Comparison of ENCODE assay signal across 22 mouse cellular contexts in genomic region chr13:24909112-24909511, GRCm38 (mm10). TPM values are rescaled to one million over a fixed set of nuclear protein-coding genes. Genes with fewer than 3 reads are reported as not detected.
A peak's percentile ranks its signal among the peaks of the same experiment; 100 is the strongest.
DNase-seq lines count a peak whose midpoint lies in the region; ATAC-seq and TF ChIP-seq lines count a peak whose summit lies in the region.
"Had no signal": no experiment of that assay in that cellular context is flagged by ENCODE, and none has a peak within 500 bp of the region (broad histone marks: within the 10 kb centered on the region; RNA-seq: fewer than 3 reads in every experiment).

No protein-coding gene starts in this region.

- H3K36me3 ChIP-seq in heart, postnatal 0 days (replicated peaks; ENCODE audit: control insufficient read depth, insufficient read depth, low read length), result 0 out of 2 replicates have a peak, but pooled peaks cover 35% of the 10 kb centered on the region
- peaks cover 19% of the 10 kb centered on the region; the same call in 1 of the 2 replicates for H3K36me3 ChIP-seq in lung, embryonic 14.5 days (ENCODE audit: insufficient read depth)
- no peaks in the 10 kb centered on the region for H3K36me3 ChIP-seq in MEL (ENCODE audit: control insufficient read depth in 1 of 2, insufficient read depth in 2 of 2, low read length in 2 of 2)
- H3K36me3 ChIP-seq in stomach, postnatal 0 days (ENCODE audit: control insufficient read depth, insufficient read depth, low read length), result no peaks in the 10 kb centered on the region

- DNase-seq in heart, postnatal 0 days (ENCODE audit: low spot score), result no peak
- DNase-seq in heart, adult 9 months (ENCODE audit: low spot score in 2 of 2), result no peak
- DNase-seq in lung, embryonic 14.5 days, result peak; percentile 11
- no peak for DNase-seq in lung, postnatal 36 days
- DNase-seq in MEL (ENCODE audit: low read depth, low spot score), result peak; percentile 13
- DNase-seq in stomach, postnatal 0 days (ENCODE audit: low spot score), result no peak
- DNase-seq in testis, postnatal 14 days (ENCODE audit: low spot score), result no peak
- DNase-seq: adrenal gland, postnatal 25 days; cerebellum, adult 2 months; heart, postnatal 36 days; kidney, adult 18-20 months; kidney, postnatal 14 days; layer of hippocampus, adult 9-11 months; liver, embryonic 13.5 days; right cerebral cortex, postnatal 25 days; thymus, adult 2 months had no signal

- no peaks in the 10 kb centered on the region for H3K27me3 ChIP-seq in heart, postnatal 0 days (ENCODE audit: control insufficient read depth, insufficient read depth, low read length)
- no peaks in the 10 kb centered on the region for H3K27me3 ChIP-seq in lung, embryonic 14.5 days (ENCODE audit: insufficient read depth, low read length)
- peaks cover 5% of the 10 kb centered on the region in 2 experiments; a peak in 3 of 4 replicates for H3K27me3 ChIP-seq in MEL (ENCODE audit: control insufficient read depth in 1 of 2, insufficient read depth in 2 of 2, low read length in 2 of 2)
- H3K27me3 ChIP-seq in stomach, postnatal 0 days (ENCODE audit: control insufficient read depth, insufficient read depth, low read length), result no peaks in the 10 kb centered on the region
- H3K27me3 ChIP-seq: heart, embryonic 13.5 days; limb, embryonic 12.5 days; liver, embryonic 13.5 days had no signal

- H3K79me2 ChIP-seq in MEL (ENCODE audit: control insufficient read depth, insufficient read depth, low read length, poor library complexity), result no peaks in the 10 kb centered on the region

- no peak overlapping the region for H3K9ac ChIP-seq in heart, postnatal 0 days (replicated peaks; ENCODE audit: low read depth, low read length)
- H3K9ac ChIP-seq in lung, embryonic 14.5 days, result no peak overlapping the region
- no peak overlapping the region for H3K9ac ChIP-seq in MEL (ENCODE audit: control insufficient read depth, low read depth, low read length, poor library complexity, severe bottlenecking)
- H3K9ac ChIP-seq in stomach, postnatal 0 days (ENCODE audit: low read length), result no peak overlapping the region
- H3K9ac ChIP-seq: heart, embryonic 13.5 days; hindbrain, embryonic 14.5 days; limb, embryonic 12.5 days; liver, embryonic 13.5 days had no signal

- H3K9me3 ChIP-seq in heart, postnatal 0 days (replicated peaks; ENCODE audit: control insufficient read depth, low read length), result no peaks in the 10 kb centered on the region
- no peaks in the 10 kb centered on the region for H3K9me3 ChIP-seq in lung, embryonic 14.5 days (ENCODE audit: low read depth, low read length)
- H3K9me3 ChIP-seq in MEL (replicated peaks; ENCODE audit: insufficient read depth, low read length), result no peaks in the 10 kb centered on the region
- H3K9me3 ChIP-seq in stomach, postnatal 0 days (ENCODE audit: control insufficient read depth, low read length), result no peaks in the 10 kb centered on the region
- H3K9me3 ChIP-seq: heart, embryonic 13.5 days; limb, embryonic 12.5 days; liver, embryonic 13.5 days; megakaryocyte, embryonic 14.5 days had no signal

- WGBS in heart, postnatal 0 days, result 86% methylated on average over 1 of the region's 1 CpGs
- WGBS in lung, embryonic 14.5 days, result 96% methylated on average over 1 of the region's 1 CpGs
- WGBS in stomach, postnatal 0 days, result 96% methylated on average over 1 of the region's 1 CpGs

- no peak overlapping the region for H3K4me2 ChIP-seq in heart, postnatal 0 days (ENCODE audit: low read depth, low read length)
- H3K4me2 ChIP-seq in lung, embryonic 14.5 days, result no peak overlapping the region
- H3K4me2 ChIP-seq in stomach, postnatal 0 days (replicated peaks; ENCODE audit: low read depth), result no peak overlapping the region
- H3K4me2 ChIP-seq: heart, embryonic 13.5 days; hindbrain, embryonic 14.5 days; limb, embryonic 12.5 days; liver, embryonic 13.5 days had no signal

- no peaks in the 10 kb centered on the region for H3K4me1 ChIP-seq in heart, postnatal 0 days (ENCODE audit: control insufficient read depth, insufficient read depth)
- no peaks in the 10 kb centered on the region for H3K4me1 ChIP-seq in lung, embryonic 14.5 days (ENCODE audit: insufficient read depth)
- no peaks in the 10 kb centered on the region for H3K4me1 ChIP-seq in MEL (ENCODE audit: control insufficient read depth in 1 of 2, insufficient read depth in 2 of 2, low read length in 2 of 2)
- H3K4me1 ChIP-seq in stomach, postnatal 0 days (replicated peaks; ENCODE audit: control insufficient read depth, insufficient read depth), result no peaks in the 10 kb centered on the region
- H3K4me1 ChIP-seq: heart, embryonic 13.5 days; limb, embryonic 12.5 days; liver, embryonic 13.5 days; megakaryocyte, embryonic 14.5 days had no signal

- TF ChIP-seq RAD21 in MEL (IDR thresholded peaks at IDR 0.05; ENCODE audit: low read depth, low read length), result peak; percentile 35

- no peak overlapping the region for H3K4me3 ChIP-seq in heart, postnatal 0 days (ENCODE audit: low read depth, low read length)
- no peak overlapping the region for H3K4me3 ChIP-seq in lung, embryonic 14.5 days (ENCODE audit: low read depth, low read length)
- H3K4me3 ChIP-seq in MEL (ENCODE audit: control insufficient read depth in 1 of 2, insufficient read depth in 1 of 2, low read depth in 2 of 2, low read length in 2 of 2), result no peak overlapping the region
- no peak overlapping the region for H3K4me3 ChIP-seq in stomach, postnatal 0 days (ENCODE audit: low read depth, low read length)
- H3K4me3 ChIP-seq: heart, embryonic 13.5 days; limb, embryonic 12.5 days; liver, embryonic 13.5 days; megakaryocyte, embryonic 14.5 days had no signal

- TF ChIP-seq CTCF in heart, postnatal 0 days (IDR thresholded peaks at IDR 0.05; ENCODE audit: low read depth), result peak; percentile 25
- peak; percentile 31; the same call in 1 of the 2 replicates for TF ChIP-seq CTCF in lung, embryonic 14.5 days (IDR thresholded peaks at IDR 0.05; ENCODE audit: low read depth)
- peak in 1 of 3 experiments; percentile 44; a peak in 2 of 6 replicates for TF ChIP-seq CTCF in MEL (IDR thresholded peaks at IDR 0.05 in 2 of 3, conservative IDR thresholded peaks at IDR 0.05 in 1 of 3; ENCODE audit: control insufficient read depth in 1 of 3, insufficient read depth in 1 of 3, low read depth in 2 of 3, low read length in 3 of 3, poor library complexity in 1 of 3, severe bottlenecking in 1 of 3)
- peak; percentile 65 for TF ChIP-seq CTCF in stomach, postnatal 0 days (IDR thresholded peaks at IDR 0.05; ENCODE audit: low read depth)

- TF ChIP-seq POLR2A in MEL (IDR thresholded peaks at IDR 0.05; ENCODE audit: control insufficient read depth in 1 of 2, insufficient read depth in 1 of 2, low read depth in 1 of 2, low read length in 2 of 2, poor library complexity in 1 of 2), result no peak

- ATAC-seq in heart, postnatal 0 days (ENCODE audit: insufficient read depth, low read depth), result no peak
- no peak for ATAC-seq in lung, embryonic 14.5 days (ENCODE audit: insufficient read depth)
- no peak for ATAC-seq in stomach, postnatal 0 days (ENCODE audit: low FRiP score, low TSS enrichment)
- ATAC-seq: forebrain, embryonic 16.5 days; midbrain, embryonic 16.5 days had no signal

- no peak for TF ChIP-seq EP300 in heart, postnatal 0 days (IDR thresholded peaks at IDR 0.05; ENCODE audit: low read depth)
- no peak for TF ChIP-seq EP300 in MEL (IDR thresholded peaks at IDR 0.05; ENCODE audit: low read depth in 1 of 2, low read length in 2 of 2)
- no peak for TF ChIP-seq EP300 in stomach, postnatal 0 days (optimal IDR thresholded peaks at IDR 0.05)

- H3K27ac ChIP-seq in heart, postnatal 0 days (ENCODE audit: low read depth), result no peak overlapping the region
- H3K27ac ChIP-seq in lung, embryonic 14.5 days (ENCODE audit: low read depth), result no peak overlapping the region
- H3K27ac ChIP-seq in MEL (ENCODE audit: control insufficient read depth, low read depth, low read length), result no peak overlapping the region
- no peak overlapping the region for H3K27ac ChIP-seq in stomach, postnatal 0 days (replicated peaks)
- H3K27ac ChIP-seq: heart, embryonic 13.5 days; hindbrain, embryonic 14.5 days; limb, embryonic 12.5 days; liver, embryonic 13.5 days had no signal

TF ChIP-seq in MEL, 35 proteins besides CTCF, POLR2A, EP300 and RAD21:
- no peak for TF ChIP-seq MAZ (IDR thresholded peaks at IDR 0.05; ENCODE audit: low read depth, low read length)
- TF ChIP-seq SMC3 (IDR thresholded peaks at IDR 0.05; ENCODE audit: low read depth, low read length), result peak; percentile 35; the same call in 1 of the 2 replicates
- no peak for TF ChIP-seq HCFC1 (IDR thresholded peaks at IDR 0.05; ENCODE audit: low read depth, low read length)
TF ChIP-seq in MEL: peak in this region for 1.

RNA-seq across cellular contexts. Expression of gene Aldh5a1, which starts 28.3 kb away (rescaled TPM):
- total RNA-seq in heart, postnatal 0 days (2014; rRNA removed; ENCODE audit: low replicate concordance), result 24.8 and 27.7 TPM in 2 replicates
- 11.2 and 11.6 TPM in 2 replicates for polyA plus RNA-seq in heart, postnatal 0 days (2015; fragmentation: Nextera tagmentation; extraction: Ambion mirVana)
- 8.5 and 9.4 TPM in 2 replicates for polyA plus RNA-seq in lung, embryonic 14.5 days (2014; fragmentation: Nextera tagmentation; extraction: Ambion mirVana)
- total RNA-seq in MEL (2012; rRNA removed), result 0.04 and 0.07 TPM in 2 replicates
- under 1 TPM in 1 of 2 experiments, not detected in 1; 0.15 TPM for polyA plus RNA-seq in MEL (2012; ENCODE audit: insufficient read depth in 1 of 2, insufficient read length in 2 of 2, low read depth in 1 of 2, low replicate concordance in 2 of 2, missing spikeins in 1 of 2)
- 6.1 and 6.4 TPM in 2 replicates for polyA plus RNA-seq in stomach, postnatal 0 days (2015; fragmentation: Nextera tagmentation; extraction: Ambion mirVana)

RNA-seq across cellular contexts. Expression of gene Gpld1, which starts 33.8 kb away (rescaled TPM):
- 0.04 and 0.58 TPM in 2 replicates for total RNA-seq in heart, postnatal 0 days (2014; rRNA removed; ENCODE audit: low replicate concordance)
- polyA plus RNA-seq in heart, postnatal 0 days (2015; fragmentation: Nextera tagmentation; extraction: Ambion mirVana), result 0.19 and 0.40 TPM in 2 replicates
- 1.4 and 1.6 TPM in 2 replicates for polyA plus RNA-seq in lung, embryonic 14.5 days (2014; fragmentation: Nextera tagmentation; extraction: Ambion mirVana)
- total RNA-seq in MEL (2012; rRNA removed), result 0.56 and 0.92 TPM in 2 replicates
- polyA plus RNA-seq in MEL (2012; ENCODE audit: insufficient read depth in 1 of 2, insufficient read length in 2 of 2, low read depth in 1 of 2, low replicate concordance in 2 of 2, missing spikeins in 1 of 2), result under 1 TPM in 1 of 2 experiments, not detected in 1; 0.03 TPM
- polyA plus RNA-seq in stomach, postnatal 0 days (2015; fragmentation: Nextera tagmentation; extraction: Ambion mirVana), result 25.6 and 26.0 TPM in 2 replicates

Comparison
In these comparisons a context has a peak if more than half of its experiments do, and no peak if none do; other contexts are left out.
1. DNase-seq: peak in lung, embryonic 14.5 days (single experiment) and MEL (single experiment); none in heart, postnatal 0 days (single experiment), heart, adult 9 months (0 of 2), lung, postnatal 36 days (single experiment), stomach, postnatal 0 days (single experiment) and testis, postnatal 14 days (single experiment).
2. RNA of gene Gpld1, which starts 33.8 kb away (polyA plus RNA-seq): 25.6 to 26.0 TPM in stomach, postnatal 0 days; 1.4 to 1.6 TPM in lung, embryonic 14.5 days, 0.19 to 0.40 TPM in heart, postnatal 0 days and 0.03 TPM in MEL; every median in the first group is over 10 times any median in the second.